17 mouse cellular contexts compared by ENCODE assay signal in genomic region chr8:107890922-107891321, GRCm38 (mm10).
"Had no signal": no experiment of that assay in that cellular context is flagged by ENCODE, and none has a peak within 500 bp of the region (broad histone marks: within the 10 kb centered on the region; RNA-seq: fewer than 3 reads in every experiment).

No protein-coding gene starts in this region.

- H3K4me3 ChIP-seq: intestine, embryonic 15.5 days; kidney, embryonic 15.5 days; liver, embryonic 15.5 days; midbrain, embryonic 10.5 days; neural tube, embryonic 12.5 days had no signal

- H3K4me2 ChIP-seq: intestine, embryonic 15.5 days; kidney, embryonic 15.5 days; liver, embryonic 11.5 days; liver, embryonic 15.5 days; neural tube, embryonic 12.5 days had no signal

- H3K36me3 ChIP-seq: intestine, embryonic 15.5 days; kidney, embryonic 15.5 days; liver, embryonic 15.5 days; midbrain, embryonic 10.5 days; neural tube, embryonic 12.5 days had no signal

- H3K27ac ChIP-seq: intestine, embryonic 15.5 days; kidney, embryonic 15.5 days; liver, embryonic 15.5 days; midbrain, embryonic 10.5 days; neural tube, embryonic 12.5 days; stomach, postnatal 0 days had no signal

- H3K9ac ChIP-seq: intestine, embryonic 15.5 days; kidney, embryonic 15.5 days; liver, embryonic 15.5 days; neural tube, embryonic 12.5 days had no signal

- H3K9me3 ChIP-seq: intestine, embryonic 15.5 days; kidney, embryonic 15.5 days; liver, embryonic 15.5 days; midbrain, embryonic 10.5 days; neural tube, embryonic 12.5 days had no signal

- ATAC-seq: intestine, embryonic 15.5 days; lung, postnatal 0 days; midbrain, embryonic 16.5 days had no signal

- H3K27me3 ChIP-seq: intestine, embryonic 15.5 days; kidney, embryonic 15.5 days; liver, embryonic 15.5 days; neural tube, embryonic 12.5 days had no signal

- H3K4me1 ChIP-seq: liver, embryonic 15.5 days; neural tube, embryonic 12.5 days had no signal

- DNase-seq: kidney, adult 2 months; kidney, postnatal 14 days; layer of hippocampus, postnatal 36 days; lung, adult 2 months; lung, postnatal 36 days; right cerebral cortex, adult 18-20 months; right cerebral cortex, postnatal 25 days; thymus, postnatal 14 days had no signal
